Mouse (Mus musculus) heart, adult 2 months (tissue): ENCODE results near the gene Myo19.

Experiments
- CTCF ChIP-seq: fragments of 200-600 bp; IDR thresholded peaks from 2 replicates; pipeline ENCODE4 v1.8.1; 2022; ENCODE audit warnings: antibody characterized with exemption, mild to moderate bottlenecking, moderate library complexity
- EP300 ChIP-seq: fragments of 200-500 bp; IDR thresholded peaks from 2 replicates; pipeline ENCODE4 v1.6.1; 2011; ENCODE audit warnings: low read depth, low read length, control low read depth; ENCODE audit not compliant: insufficient read depth
- POLR2A ChIP-seq: fragments of 200-500 bp; IDR thresholded peaks from 2 replicates; pipeline ENCODE4 v1.6.1; 2011; ENCODE audit warnings: mild to moderate bottlenecking, low read depth, low read length, control low read depth; ENCODE audit not compliant: insufficient read depth

GRCm38 (mm10) chr11:84889492-84889891 is 9.5 kb downstream of the Myo19 start:
- TF ChIP-seq EP300 (no peak), POLR2A (no peak), CTCF (no peak)
